Mouse (Mus musculus): ENCODE measurements around the gene Krt32.

GRCm38 (mm10) chr11:100137693-100138092, 49.7 kb upstream of the Krt32 start:
- TF ChIP-seq CTCF (IDR thresholded peaks at IDR 0.05; ENCODE audit: low read depth) = no peak
- no peak for TF ChIP-seq EP300 (IDR thresholded peaks at IDR 0.05; ENCODE audit: low read depth)
